Mouse (Mus musculus): ENCODE measurements at regions not wholly inside any gene's neighbourhood (a gene's known extent, or its start where the extent isn't known, plus 50 kb on each side); places are given as distances from the start of the nearest gene placed in this dataset.
A peak's percentile ranks its signal among the peaks of the same experiment; 100 is the strongest.

DNA sequence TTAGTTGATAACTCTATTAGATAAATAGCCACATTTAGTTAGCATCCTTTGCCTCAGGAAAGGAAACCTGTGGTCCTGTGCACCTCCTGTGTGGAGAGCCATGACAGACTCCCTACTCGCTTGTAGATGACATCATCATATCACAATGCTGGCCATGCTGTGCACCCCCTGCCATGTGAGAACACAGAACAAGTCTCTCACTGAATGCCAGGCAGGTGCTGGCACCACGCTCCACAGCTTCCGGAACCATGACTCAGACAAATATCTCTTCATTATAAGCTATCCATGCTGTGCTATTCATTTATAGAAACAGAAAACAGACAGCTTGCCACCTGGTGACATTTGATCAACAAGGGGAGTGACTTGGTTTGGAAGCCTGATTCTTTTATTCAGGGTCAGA, 349.1 kb upstream of the Tmc3 start:
- intact Hi-C loops (cut with DNase I), result no loop called here
- no peak for DNase-seq

DNA sequence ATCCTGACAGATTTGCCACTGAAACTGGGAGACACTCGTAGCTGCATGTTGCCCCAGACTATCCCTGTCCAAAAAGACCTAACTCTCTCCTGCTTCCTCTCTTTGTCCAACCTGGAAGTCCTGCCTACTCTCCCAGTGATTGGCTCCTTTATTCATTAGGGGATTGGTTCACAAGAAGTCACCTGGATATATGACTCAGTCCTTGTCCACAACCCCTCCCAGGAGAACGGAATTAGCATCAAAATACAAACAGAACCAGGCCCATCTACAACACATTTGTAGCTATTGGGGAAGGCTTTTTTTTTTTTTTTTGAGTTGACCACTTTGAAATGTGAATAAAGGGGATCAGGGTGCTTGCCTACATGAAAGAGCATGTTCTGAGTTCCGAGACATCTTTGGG, 347.4 kb upstream of the Tmc3 start:
- intact Hi-C loops (cut with DNase I), result no loop called here
- DNase-seq, result no peak

DNA sequence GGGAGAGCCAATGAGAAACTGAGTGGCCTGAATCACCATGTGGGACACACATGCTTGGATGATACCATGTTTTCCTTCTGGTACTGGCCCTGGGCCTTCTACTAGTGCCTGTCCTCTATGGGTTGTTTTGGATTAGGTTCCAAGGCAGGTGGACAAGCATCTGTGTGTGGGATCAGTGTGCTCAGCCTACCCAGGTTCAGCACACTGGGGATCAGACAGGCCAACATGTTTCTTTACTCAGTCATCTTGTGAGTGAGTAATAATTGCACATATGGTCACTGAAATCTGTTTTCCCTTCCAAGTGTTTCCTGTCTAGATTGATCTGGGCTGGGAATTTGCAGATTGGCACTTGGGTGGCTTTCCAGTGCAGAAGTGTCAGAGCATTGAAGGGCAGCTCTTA, 346.6 kb upstream of the Tmc3 start:
- no peak for DNase-seq
- intact Hi-C loops (cut with DNase I), result no loop called here

DNA sequence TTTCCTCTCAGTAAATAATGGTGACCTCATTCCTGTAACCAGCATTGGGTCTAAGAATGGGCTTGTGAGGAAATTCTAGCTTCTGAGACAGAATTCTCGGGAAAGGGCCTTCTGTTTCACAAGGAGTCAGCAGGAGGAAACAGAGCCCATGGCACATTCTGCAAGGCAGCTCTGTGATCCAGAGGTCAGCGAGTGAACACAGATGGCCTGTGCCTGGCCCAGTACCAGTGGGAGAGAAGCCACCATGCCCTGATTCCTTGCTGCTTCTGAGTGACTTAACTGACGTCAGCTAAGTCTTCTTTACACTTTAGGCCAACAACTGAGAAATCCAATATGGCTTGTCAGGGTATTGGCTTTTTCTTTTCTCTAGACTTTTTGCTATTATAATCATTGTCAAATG, 342.5 kb upstream of the Tmc3 start:
- intact Hi-C loops (cut with DNase I), result no loop called here
- peak; percentile 32 to 37 for DNase-seq

DNA sequence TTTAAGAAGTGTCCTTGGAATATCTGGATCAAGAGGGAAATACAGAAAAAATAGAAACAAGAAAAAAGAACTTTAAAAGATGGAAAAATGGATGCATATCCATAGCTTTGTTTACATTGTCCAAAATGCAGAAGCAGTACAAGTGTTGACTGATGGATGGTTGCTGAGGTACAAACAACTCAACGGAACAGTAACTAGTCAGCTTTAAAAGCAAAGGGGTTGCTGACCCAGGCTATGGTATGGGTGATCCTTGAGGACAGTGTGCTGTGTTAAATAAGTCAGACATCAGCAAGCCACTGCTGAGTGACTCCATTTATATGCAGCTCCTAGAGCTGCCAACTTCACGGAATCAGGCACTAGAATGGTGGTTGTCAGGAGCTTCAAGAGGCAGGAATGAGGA, 338.9 kb upstream of the Tmc3 start:
- DNase-seq, result no peak
- intact Hi-C loops (cut with DNase I), result no loop called here

DNA sequence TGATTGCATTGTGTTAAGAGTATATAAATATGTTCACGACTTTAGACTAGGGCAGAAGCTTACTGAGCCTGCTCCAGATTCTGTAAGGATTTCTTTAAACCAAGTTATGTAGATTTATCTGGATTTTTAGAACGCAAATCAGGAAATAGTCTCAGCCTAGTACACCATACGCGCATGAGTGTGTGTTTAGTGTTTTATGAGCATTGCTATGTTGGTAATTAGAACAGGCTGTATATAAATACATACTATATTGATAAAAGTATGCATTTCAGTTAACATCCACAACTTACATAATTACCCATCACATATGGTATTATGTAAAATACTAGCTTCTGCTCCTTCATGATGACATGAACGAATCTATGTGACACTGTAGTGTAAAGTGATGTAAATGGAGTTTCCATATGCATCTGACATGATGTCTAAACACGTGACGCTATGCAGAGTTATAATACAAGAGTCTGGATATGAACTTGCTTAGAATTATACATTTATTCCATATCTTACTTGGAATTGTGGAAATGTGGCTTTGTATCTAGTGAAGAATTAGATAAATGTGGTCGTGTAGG, 332.6 kb upstream of the Tmc3 start:
- intact Hi-C loops (cut with DNase I), result no loop called here
- no peak for DNase-seq

DNA sequence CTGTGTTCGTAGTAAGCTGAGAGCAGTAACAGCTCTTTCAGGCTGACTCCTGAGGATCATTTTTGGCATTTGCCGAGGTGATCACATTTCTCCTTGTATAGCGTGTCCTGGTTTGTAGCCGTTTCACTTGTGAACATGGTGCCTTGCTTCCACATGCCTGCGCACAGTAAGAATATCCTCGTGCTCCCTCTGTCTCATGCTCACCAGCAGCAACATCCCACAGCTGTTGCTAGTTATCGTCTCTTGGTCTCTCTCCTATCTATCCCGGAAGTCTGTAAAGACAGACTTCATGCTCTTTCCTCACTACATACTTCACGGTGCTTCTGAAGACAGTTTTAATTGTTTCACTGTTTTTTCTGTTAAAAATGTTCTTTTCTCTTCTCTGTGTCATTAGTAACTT, 331.7 kb upstream of the Tmc3 start:
- DNase-seq, result no peak
- intact Hi-C loops (cut with DNase I), result no loop called here

DNA sequence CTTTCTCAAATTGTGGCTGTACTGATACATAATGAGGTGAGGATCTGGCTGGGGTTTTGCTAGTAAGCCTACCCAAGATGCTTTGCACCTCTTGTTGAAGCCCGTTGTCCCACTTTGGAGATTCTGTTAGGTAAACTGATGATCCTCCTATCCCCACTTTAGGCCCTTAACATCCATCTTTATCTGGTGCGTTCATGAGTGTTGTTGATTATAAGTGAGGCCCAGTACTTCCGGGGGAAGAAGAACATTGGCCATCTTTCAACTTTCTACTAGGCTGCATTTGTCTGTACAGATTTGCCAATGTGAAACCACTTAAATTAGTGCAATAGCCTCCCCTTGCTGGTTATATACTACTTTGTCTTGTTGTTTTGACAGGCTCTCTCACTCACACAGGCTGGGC, 331.3 kb upstream of the Tmc3 start:
- DNase-seq, result no peak
- intact Hi-C loops (cut with DNase I), result no loop called here

DNA sequence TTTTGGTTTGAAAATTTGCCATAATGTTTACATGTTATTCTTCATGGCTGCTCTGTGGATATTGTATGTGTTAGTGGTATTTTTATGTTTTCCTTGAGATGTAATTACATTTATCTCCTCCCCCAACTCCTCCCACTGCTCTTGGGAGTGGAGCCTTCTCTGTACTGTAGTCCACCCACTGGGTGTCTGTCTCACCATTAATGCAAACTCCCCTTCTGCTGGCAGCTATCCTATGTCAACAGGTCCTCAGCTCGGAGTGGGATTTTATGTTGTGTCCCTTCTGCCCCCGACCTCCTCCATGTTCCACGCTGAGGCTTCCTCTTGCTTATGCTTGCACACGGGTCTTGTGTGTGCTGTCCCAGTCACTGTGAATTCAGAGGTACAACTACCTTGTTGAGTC, 330.3 kb upstream of the Tmc3 start:
- intact Hi-C loops (cut with DNase I), result no loop called here

DNA sequence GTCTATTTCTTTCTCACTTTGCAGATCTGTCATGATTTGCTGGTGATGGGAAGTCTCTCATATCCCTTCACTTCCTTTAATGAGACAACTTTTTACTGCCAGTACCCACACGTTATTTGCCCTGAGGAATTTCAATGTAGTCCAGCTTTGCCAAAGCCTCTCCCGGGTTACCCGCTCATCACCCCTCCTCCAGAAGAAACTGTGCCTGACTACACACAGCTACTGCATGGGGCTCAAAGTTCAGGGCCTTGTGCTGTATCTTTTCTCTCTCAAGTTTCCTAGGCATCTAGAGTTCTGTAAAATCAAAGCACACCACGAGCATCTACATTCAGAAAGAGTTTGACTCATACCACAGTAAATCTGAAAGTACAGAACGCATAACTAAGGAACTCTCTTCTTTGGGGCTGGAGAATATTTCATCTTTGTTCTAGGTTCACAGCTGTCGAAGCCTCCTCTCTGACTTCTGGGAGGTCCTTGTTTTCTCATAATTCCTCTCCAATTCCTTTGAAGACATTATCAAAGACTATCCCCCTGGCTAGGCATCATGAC, 328.4 kb upstream of the Tmc3 start:
- DNase-seq, result no peak
- intact Hi-C loops (cut with DNase I), result no loop called here

More for the DNA sequence above, 330.3 kb upstream of the Tmc3 start:
- DNase-seq, result no peak

DNA sequence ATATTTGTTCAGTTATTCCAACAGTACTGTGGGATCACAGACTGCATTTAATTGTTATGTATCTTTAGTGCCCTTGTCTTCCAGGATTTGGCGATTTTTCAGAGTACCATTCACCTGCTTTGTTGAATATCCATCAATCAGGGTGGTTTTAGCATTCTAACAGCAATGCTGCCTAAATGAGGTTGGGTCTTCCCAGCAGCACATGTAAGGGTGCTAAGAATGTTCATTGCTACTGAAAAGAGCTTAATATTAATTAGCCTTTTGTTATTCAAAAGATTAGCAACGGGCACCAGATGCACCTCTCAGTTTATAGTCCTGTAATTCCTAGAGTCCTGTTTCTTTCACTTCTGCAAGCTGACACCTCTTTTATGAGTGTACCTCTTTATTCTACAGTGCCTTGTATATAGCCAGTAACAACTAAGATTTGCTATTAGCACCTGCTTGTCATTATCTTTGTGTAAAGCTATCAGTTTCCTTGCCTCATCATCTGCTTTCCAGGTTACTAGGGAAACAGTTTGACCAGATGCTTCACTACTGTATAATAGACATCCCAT, 326.3 kb upstream of the Tmc3 start:
- DNase-seq, result no peak
- intact Hi-C loops (cut with DNase I), result no loop called here

DNA sequence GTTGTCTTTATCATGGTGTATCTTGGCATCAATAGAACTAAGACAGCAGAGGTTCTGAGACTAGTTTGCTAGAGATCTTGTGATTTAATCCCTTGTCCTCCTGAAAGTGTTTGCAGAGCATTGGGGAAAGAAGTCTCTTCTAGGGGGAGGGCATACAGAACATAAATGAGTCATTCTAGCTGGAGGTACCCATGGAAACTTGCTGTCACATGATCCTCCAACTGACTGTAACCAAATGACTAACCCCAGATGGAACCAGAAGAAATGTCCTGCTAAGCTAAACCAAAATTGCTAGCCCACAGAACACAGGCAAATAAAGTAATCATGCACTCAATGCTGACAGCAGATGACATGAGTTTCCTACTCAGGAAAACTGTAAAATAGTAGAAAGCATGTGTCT, 323.2 kb upstream of the Tmc3 start:
- intact Hi-C loops (cut with DNase I), result no loop called here
- no peak for DNase-seq

DNA sequence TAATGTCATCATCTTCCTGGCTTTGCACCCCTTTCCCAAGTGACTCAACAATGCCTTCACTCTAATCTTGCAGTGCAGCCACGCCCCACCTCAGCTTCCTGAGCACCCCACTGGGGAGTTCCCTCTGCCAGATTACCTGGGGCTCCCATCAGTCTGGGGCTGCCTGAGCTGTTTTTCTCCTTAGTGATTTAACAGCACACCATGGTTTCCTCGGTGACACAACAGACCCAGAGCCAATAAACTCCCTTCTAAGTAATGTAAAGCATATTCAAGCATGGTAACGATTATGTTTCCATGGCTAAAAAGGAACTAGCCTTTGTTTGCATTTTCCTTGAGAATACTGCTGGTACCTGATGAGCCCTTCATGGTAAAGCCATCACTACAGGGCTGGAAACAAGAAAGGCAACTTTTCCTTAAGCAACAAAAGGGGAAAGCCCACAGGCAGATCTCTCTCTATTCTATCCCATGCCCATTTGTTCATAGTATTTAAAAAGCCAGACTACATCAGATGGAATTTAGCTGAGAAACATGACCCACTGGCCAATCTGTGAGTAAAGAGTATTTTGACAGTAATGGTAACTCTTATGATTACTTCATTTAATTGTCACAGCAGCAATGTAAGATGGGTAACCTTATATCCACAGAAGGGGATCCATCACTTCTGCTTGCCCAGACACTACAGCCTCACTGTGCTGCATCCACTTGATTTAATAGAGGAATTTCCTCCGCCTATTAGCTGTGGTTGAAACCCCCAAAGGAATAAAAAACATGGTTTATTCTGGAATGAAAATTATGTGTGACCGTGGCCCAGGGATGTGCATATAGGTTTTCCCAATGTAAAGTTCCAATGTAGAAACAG, 294.6 kb upstream of the Tmc3 start:
- DNase-seq, result peak; percentile 13 to 23
- intact Hi-C loops (cut with DNase I), result no loop called here

DNA sequence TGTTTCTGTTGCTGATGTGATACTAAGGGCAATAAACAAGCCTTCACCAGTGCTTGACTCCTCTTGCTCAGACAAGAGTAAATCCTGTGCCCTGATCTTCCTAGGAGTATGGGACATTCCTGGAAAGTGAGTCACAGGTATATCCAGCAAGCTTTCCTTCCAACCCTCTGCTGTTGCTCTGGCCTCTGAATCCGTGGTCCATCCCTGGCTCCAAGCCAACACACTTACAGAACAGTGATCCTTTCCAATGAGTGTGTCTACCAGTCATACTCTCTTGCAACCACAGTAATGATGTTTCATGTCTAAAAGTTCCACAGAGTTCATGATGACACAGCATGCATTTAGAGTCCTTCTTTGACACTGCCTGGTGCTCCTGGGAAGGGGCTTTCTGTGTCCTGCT, 277.6 kb upstream of the Tmc3 start:
- intact Hi-C loops (cut with DNase I), result no loop called here
- no peak for DNase-seq

DNA sequence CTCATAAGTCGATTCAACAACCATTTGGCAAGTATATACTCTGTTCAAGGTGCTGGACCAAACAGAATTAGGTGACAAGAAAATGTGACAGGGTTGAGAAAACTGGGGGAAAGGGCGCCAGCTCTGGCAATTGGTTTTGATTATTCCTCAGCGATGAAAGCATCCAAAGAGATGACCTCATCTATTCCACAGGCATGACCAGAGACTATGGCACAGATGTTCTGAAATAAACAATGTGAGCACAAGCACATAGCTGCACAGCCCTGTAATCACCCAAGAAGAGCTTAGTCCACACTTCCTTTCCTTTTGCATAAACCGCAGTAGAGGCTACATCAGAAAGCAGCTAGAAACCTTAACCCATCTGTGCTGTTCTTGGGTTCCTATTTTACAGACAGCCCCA, 272.6 kb upstream of the Tmc3 start:
- peak in 1 of 2 experiments; percentile 5 for DNase-seq
- intact Hi-C loops (cut with DNase I), result no loop called here

DNA sequence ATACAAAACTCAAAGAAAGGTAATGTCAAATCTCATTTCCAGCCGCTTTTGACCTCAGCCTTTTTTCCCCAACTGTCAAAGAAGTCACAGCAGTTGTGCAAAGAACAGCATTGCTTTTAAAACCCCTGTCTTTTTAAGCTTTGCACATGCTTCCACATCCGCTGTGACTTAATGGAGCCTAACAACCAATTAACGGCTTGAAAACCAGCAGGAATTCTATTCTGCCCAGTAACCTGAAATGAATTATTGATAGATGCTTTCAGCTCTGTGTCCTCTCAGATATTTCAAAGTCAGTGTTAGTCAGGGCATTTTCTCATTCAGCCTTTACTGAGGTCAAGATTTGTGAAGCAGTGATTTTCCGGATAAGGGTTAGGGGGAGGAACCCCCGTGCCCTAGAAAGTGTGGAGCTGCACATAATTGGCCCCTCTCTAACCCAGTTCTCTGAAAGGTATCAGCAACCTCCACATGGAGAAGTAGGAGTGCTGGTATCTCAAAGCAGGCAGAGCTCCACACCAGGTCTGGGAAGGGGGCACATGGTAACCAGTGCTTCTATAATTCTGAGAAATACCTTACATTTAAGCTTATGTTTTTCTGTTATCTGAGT, 254.8 kb upstream of the Tmc3 start:
- intact Hi-C loops (cut with DNase I), result no loop called here
- no peak for DNase-seq

DNA sequence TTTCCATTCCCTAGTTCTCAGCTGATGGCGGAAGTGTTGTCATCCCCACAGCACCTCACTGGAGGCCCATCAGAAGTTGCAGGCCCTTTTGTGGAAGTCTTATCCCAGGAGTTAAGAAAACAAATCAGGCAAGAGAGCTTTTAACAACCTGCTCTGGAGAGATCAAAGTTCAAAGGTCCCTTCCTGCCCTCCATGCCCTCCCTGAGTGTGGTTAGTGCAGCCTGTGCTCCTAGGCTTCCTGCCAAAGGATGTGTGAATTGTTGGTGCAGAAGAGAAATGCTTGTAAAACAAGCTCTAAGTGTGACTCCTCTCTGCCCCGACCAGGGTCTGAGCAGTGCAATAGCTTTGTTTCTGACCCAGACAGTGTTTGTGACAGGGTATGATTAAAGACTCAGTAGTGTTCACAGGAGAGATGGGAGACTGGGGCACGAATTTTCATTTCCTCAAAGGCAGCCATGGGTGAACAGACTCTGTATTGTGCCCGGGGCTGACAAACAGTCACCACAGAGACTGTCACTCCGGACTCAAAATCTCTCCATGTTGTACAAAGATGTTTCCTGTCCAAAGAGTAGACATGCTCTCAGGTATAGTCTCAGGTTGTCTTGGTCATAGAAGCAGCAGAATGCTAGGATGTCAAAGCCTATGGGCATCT, 237.5 kb upstream of the Tmc3 start:
- no peak for DNase-seq
- intact Hi-C loops (cut with DNase I), result no loop called here

DNA sequence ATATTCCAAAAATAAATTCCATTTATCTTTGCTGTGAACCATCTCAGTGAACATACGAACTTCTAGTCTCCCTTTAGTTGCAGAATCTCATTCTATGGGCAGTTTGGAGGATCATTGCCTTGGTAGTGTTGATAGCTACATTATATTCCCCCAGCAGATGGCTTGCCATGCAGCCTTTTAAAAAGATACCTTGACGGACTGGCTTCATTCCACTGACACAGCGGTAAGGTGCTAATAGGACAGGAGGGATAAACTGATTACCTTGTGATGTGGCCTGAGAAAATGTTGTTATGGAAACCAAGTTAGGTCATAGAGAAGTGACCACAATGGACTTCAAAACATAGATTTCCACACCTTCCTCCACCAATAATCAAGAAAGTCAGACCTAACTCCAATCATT, 215.5 kb upstream of the Tmc3 start:
- intact Hi-C loops (cut with DNase I), result no loop called here
- no peak for DNase-seq

DNA sequence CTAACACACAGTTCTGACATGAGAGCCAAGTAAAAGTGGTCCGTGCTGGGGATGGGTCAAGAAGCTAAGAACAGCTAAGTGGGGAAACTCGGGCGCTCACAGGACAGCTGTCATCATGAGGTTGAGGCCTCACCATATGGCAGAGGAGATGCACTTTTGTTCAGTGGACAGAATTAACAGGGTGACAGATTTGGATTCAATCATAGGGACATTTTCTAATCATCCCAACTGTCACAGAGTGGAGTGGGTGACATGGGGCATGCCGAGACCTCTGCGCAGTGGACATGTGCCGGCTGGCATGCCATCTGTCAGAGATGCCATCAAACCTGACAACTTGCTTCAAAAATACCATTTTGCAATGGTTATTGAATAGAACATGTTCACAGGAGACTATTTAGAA, 215.1 kb upstream of the Tmc3 start:
- no peak for DNase-seq
- intact Hi-C loops (cut with DNase I), result no loop called here

DNA sequence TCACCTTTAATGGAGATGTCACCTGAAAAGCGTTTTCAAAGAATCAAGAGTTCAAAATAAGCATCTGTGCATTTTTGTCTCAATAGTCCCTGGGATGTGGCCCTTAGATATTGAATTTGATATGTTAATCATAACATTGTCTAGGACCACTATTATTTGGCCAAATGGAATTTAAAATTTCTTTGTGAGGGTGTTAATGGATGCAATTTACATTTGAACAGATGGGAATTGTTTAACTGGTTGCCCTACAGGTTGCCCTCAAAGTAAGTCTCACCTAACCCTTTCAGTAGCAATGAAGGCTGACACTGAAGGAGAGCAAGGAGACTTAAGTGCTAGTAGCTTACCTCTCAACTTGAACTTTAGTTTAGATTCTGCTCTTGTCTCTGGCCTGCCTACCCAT, 207.9 kb upstream of the Tmc3 start:
- intact Hi-C loops (cut with DNase I), result no loop called here
- DNase-seq, result no peak

Measured in gastrocnemius, postnatal 36 days (tissue).